ENCODE assay signal across 21 mouse cellular contexts in genomic region chr4:33867126-33867525, GRCm38 (mm10). TPM values are rescaled to one million over a fixed set of nuclear protein-coding genes. Genes with fewer than 3 reads are reported as not detected.
DNase-seq lines count a peak whose midpoint lies in the region.
"Had no signal": no experiment of that assay in that cellular context is flagged by ENCODE, and none has a peak within 500 bp of the region (broad histone marks: within the 10 kb centered on the region; RNA-seq: fewer than 3 reads in every experiment).

No protein-coding gene starts in this region.

- no peaks in the 10 kb centered on the region for H3K27me3 ChIP-seq in splenic B cell, adult 2 months (ENCODE audit: control insufficient read depth, insufficient read depth, low read length, poor library complexity, severe bottlenecking)
- H3K27me3 ChIP-seq: heart, embryonic 13.5 days; hindbrain, embryonic 12.5 days; hindbrain, embryonic 15.5 days had no signal

- peak; percentile 10 for DNase-seq in CD4-positive, CD25-positive, alpha-beta regulatory T cell, adult 2 months (ENCODE audit: low read depth, low spot score)
- DNase-seq in induced T-regulatory cell, adult 2 months (ENCODE audit: low read depth), result peak; percentile 20
- DNase-seq in splenic B cell, adult 2 months (ENCODE audit: low read depth, low spot score), result peak; percentile 15
- DNase-seq in heart, postnatal 14 days, result no peak
- DNase-seq in layer of hippocampus, adult 8-10 months (ENCODE audit: low spot score in 2 of 2), result no peak
- no peak for DNase-seq in thymus, postnatal 0 days (ENCODE audit: low spot score)
- DNase-seq: adrenal gland, postnatal 10 days; adrenal gland, postnatal 36 days; cerebellum, adult 18-20 months; cerebellum, adult 9-10 months; cerebellum, postnatal 14 days; forebrain, postnatal 0 days; gastrocnemius, adult 2 months; gastrocnemius, postnatal 14 days; heart, adult 18-20 months had no signal

- intact Hi-C loops in heart, postnatal 14 days (cut with DNase I), result no loop called here

- no peaks in the 10 kb centered on the region for H3K36me3 ChIP-seq in splenic B cell, adult 2 months (ENCODE audit: control insufficient read depth, insufficient read depth, low read length, poor library complexity, severe bottlenecking)
- H3K36me3 ChIP-seq: forebrain, embryonic 10.5 days; G1E; heart, embryonic 13.5 days; hindbrain, embryonic 12.5 days; hindbrain, embryonic 15.5 days had no signal

RNA-seq across cellular contexts. Expression of gene Cnr1, which starts 57.3 kb away (rescaled TPM):
- under 1 TPM; 0.07 to 0.22 TPM for total RNA-seq in heart, postnatal 14 days (2021)
- 100 to 1,000 TPM; 150 to 169 (median 158) TPM for total RNA-seq in layer of hippocampus, adult 8-10 months (2022)
- polyA plus RNA-seq in thymus, postnatal 0 days (2015; fragmentation: Nextera tagmentation; extraction: Ambion mirVana), result 0.04 and 0.05 TPM in 2 replicates
- polyA plus RNA-seq: G1E, Patski had no signal

Comparison
In these comparisons a context has a peak if more than half of its experiments do, and no peak if none do; other contexts are left out.
1. DNase-seq: peak in CD4-positive, CD25-positive, alpha-beta regulatory T cell, adult 2 months (single experiment), induced T-regulatory cell, adult 2 months (single experiment) and splenic B cell, adult 2 months (single experiment); none in heart, postnatal 14 days (0 of 2), layer of hippocampus, adult 8-10 months (0 of 2) and thymus, postnatal 0 days (single experiment).
2. RNA of gene Cnr1, which starts 57.3 kb away (total RNA-seq): 150 to 169 TPM in layer of hippocampus, adult 8-10 months; 0.07 to 0.22 TPM in heart, postnatal 14 days; every median in the first group is over 100 times any median in the second.